Mouse (Mus musculus): ENCODE measurements around the gene Edrf1. TPM values are rescaled to one million over a fixed set of nuclear protein-coding genes. Genes with fewer than 3 reads are reported as not detected.

The Edrf1 gene
- total and polyA plus RNA-seq, 2 experiments from 2014 or later = 10.5 to 25.6 TPM

GRCm38 (mm10) chr7:133636738-133637352, 498 bp upstream of the Edrf1 start:
- Histone ChIP-seq H3K4me3 (ENCODE audit: low read depth, low read length) (peak overlapping the region; percentile 97), H3K4me1 (ENCODE audit: insufficient read depth, low read length) (no peaks in the 10 kb centered on the region), H3K27ac (ENCODE audit: low read depth, low read length) (peak overlapping the region; percentile 76), H3K9ac (replicated peaks; ENCODE audit: low read length, poor library complexity, severe bottlenecking) (peak overlapping the region; percentile 66), H3K27me3 (ENCODE audit: insufficient read depth, low read length) (no peaks in the 10 kb centered on the region), H3K4me2 (ENCODE audit: low read depth, low read length, poor library complexity, severe bottlenecking) (peak overlapping the region; percentile 87), H3K9me3 (ENCODE audit: low read length) (no peaks in the 10 kb centered on the region), H3K36me3 (ENCODE audit: insufficient read depth, low read length) (peaks cover 12% of the 10 kb centered on the region)
- peak; percentile 89 for TF ChIP-seq CTCF (IDR thresholded peaks at IDR 0.05)
- under 1% methylated on average over 21 of the region's 21 CpGs for WGBS
- ATAC-seq (ENCODE audit: low FRiP score) = peak; percentile 50
- DNase-seq (ENCODE audit: low spot score) = peak; percentile 84

- Histone ChIP-seq H3K4me3 (ENCODE audit: low read depth, low read length) (peak overlapping the region; percentile 97), H3K27me3 (ENCODE audit: insufficient read depth, low read length) (no peaks in the 10 kb centered on the region), H3K27ac (ENCODE audit: low read depth, low read length) (peak overlapping the region; percentile 84; the same call in 1 of the 2 replicates), H3K9ac (replicated peaks; ENCODE audit: low read length, poor library complexity, severe bottlenecking) (peak overlapping the region; percentile 95), H3K4me2 (ENCODE audit: low read depth, low read length, poor library complexity, severe bottlenecking) (peak overlapping the region; percentile 87), H3K4me1 (ENCODE audit: insufficient read depth, low read length) (no peaks in the 10 kb centered on the region), H3K9me3 (ENCODE audit: low read length) (no peaks in the 10 kb centered on the region), H3K36me3 (ENCODE audit: insufficient read depth, low read length) (peaks cover 24% of the 10 kb centered on the region)
- 17% methylated on average over 13 of the region's 13 CpGs for WGBS
- no peak for TF ChIP-seq CTCF (IDR thresholded peaks at IDR 0.05)
- DNase-seq (ENCODE audit: low spot score) = no peak
- no peak for ATAC-seq (ENCODE audit: low FRiP score)
Measured at GRCm38 (mm10) chr7:133638306-133638705, 963 bp downstream of the Edrf1 start.

- ATAC-seq (ENCODE audit: low FRiP score) = no peak
- H3K4me1 ChIP-seq (ENCODE audit: insufficient read depth, low read length) = no peaks in the 10 kb centered on the region
- H3K4me3 ChIP-seq (ENCODE audit: low read depth, low read length) = peak overlapping the region; percentile 97; the same call in 1 of the 2 replicates
- no peaks in the 10 kb centered on the region for H3K9me3 ChIP-seq (ENCODE audit: low read length)
- peak overlapping the region; percentile 87 for H3K4me2 ChIP-seq (ENCODE audit: low read depth, low read length, poor library complexity, severe bottlenecking)
- no peak overlapping the region for H3K27ac ChIP-seq (ENCODE audit: low read depth, low read length)
- DNase-seq (ENCODE audit: low spot score) = no peak
- TF ChIP-seq CTCF (IDR thresholded peaks at IDR 0.05) = no peak
- H3K9ac ChIP-seq (replicated peaks; ENCODE audit: low read length, poor library complexity, severe bottlenecking) = peak overlapping the region; percentile 95; the same call in 1 of the 2 replicates
- H3K36me3 ChIP-seq (ENCODE audit: insufficient read depth, low read length) = peaks cover 27% of the 10 kb centered on the region
- H3K27me3 ChIP-seq (ENCODE audit: insufficient read depth, low read length) = no peaks in the 10 kb centered on the region
- 92% methylated on average over 13 of the region's 13 CpGs for WGBS
Measured at GRCm38 (mm10) chr7:133638821-133639220, 1.5 kb downstream of the Edrf1 start.

GRCm38 (mm10) chr7:133645716-133646115, 8.4 kb downstream of the Edrf1 start:
- no peak overlapping the region for H3K27ac ChIP-seq (ENCODE audit: low read depth, low read length)

GRCm38 (mm10) chr7:133662467-133662866, 25.1 kb downstream of the Edrf1 start:
- ATAC-seq (ENCODE audit: low FRiP score) = no peak
- Histone ChIP-seq H3K9me3 (ENCODE audit: low read length) (no peaks in the 10 kb centered on the region), H3K36me3 (ENCODE audit: insufficient read depth, low read length) (peaks cover 91% of the 10 kb centered on the region), H3K4me2 (ENCODE audit: low read depth, low read length, poor library complexity, severe bottlenecking) (no peak overlapping the region), H3K27me3 (ENCODE audit: insufficient read depth, low read length) (no peaks in the 10 kb centered on the region), H3K9ac (replicated peaks; ENCODE audit: low read length, poor library complexity, severe bottlenecking) (no peak overlapping the region), H3K27ac (ENCODE audit: low read depth, low read length) (no peak overlapping the region), H3K4me1 (ENCODE audit: insufficient read depth, low read length) (no peaks in the 10 kb centered on the region), H3K4me3 (ENCODE audit: low read depth, low read length) (no peak overlapping the region)
- no peak for DNase-seq (ENCODE audit: low spot score)
- TF ChIP-seq CTCF (IDR thresholded peaks at IDR 0.05) = no peak
- 92% methylated on average over 1 of the region's 1 CpGs for WGBS

More at GRCm38 (mm10) chr7:133645716-133646115, 8.4 kb downstream of the Edrf1 start:
- Histone ChIP-seq H3K4me3 (ENCODE audit: low read depth, low read length) (no peak overlapping the region), H3K4me2 (ENCODE audit: low read depth, low read length, poor library complexity, severe bottlenecking) (no peak overlapping the region), H3K9me3 (ENCODE audit: low read length) (no peaks in the 10 kb centered on the region), H3K9ac (replicated peaks; ENCODE audit: low read length, poor library complexity, severe bottlenecking) (no peak overlapping the region), H3K27me3 (ENCODE audit: insufficient read depth, low read length) (no peaks in the 10 kb centered on the region), H3K36me3 (ENCODE audit: insufficient read depth, low read length) (peaks cover 72% of the 10 kb centered on the region), H3K4me1 (ENCODE audit: insufficient read depth, low read length) (no peaks in the 10 kb centered on the region)
- ATAC-seq (ENCODE audit: low FRiP score) = no peak
- DNase-seq (ENCODE audit: low spot score) = no peak
- 83% methylated on average over 6 of the region's 6 CpGs for WGBS
- no peak for TF ChIP-seq CTCF (IDR thresholded peaks at IDR 0.05)

- TF ChIP-seq CTCF (IDR thresholded peaks at IDR 0.05) = peak; percentile 75
- Histone ChIP-seq H3K9me3 (ENCODE audit: low read length) (no peaks in the 10 kb centered on the region), H3K4me1 (ENCODE audit: insufficient read depth, low read length) (no peaks in the 10 kb centered on the region), H3K9ac (replicated peaks; ENCODE audit: low read length, poor library complexity, severe bottlenecking) (no peak overlapping the region), H3K4me2 (ENCODE audit: low read depth, low read length, poor library complexity, severe bottlenecking) (no peak overlapping the region), H3K36me3 (ENCODE audit: insufficient read depth, low read length) (peaks cover 63% of the 10 kb centered on the region), H3K4me3 (ENCODE audit: low read depth, low read length) (no peak overlapping the region), H3K27ac (ENCODE audit: low read depth, low read length) (no peak overlapping the region), H3K27me3 (ENCODE audit: insufficient read depth, low read length) (no peaks in the 10 kb centered on the region)
- DNase-seq (ENCODE audit: low spot score) (peak; percentile 60), ATAC-seq (ENCODE audit: low FRiP score) (no peak)
- WGBS = 95% methylated on average over 1 of the region's 1 CpGs
Measured at GRCm38 (mm10) chr7:133669071-133669470, 31.7 kb downstream of the Edrf1 start.

Measured in midbrain, postnatal 0 days (tissue).